Mouse (Mus musculus) cortical plate, adult 2 months (tissue): ENCODE measurements around the gene Reps2.

ENCODE experiments used
- CTCF ChIP-seq: fragments of 200-500 bp; IDR thresholded peaks from 2 replicates; pipeline ENCODE4 v1.5.1; 2011; ENCODE audit warnings: mild to moderate bottlenecking, control low read depth, low read length; ENCODE audit not compliant: insufficient read depth; ENCODE audit errors: extremely low read depth
- POLR2A ChIP-seq: fragments of 200-500 bp; IDR thresholded peaks from 2 replicates; pipeline ENCODE4 v1.6.1; 2011; ENCODE audit warnings: mild to moderate bottlenecking, low read length, control low read depth; ENCODE audit not compliant: insufficient read depth; ENCODE audit errors: extremely low read depth

GRCm38 (mm10) chrX:162452642-162453041 is 190.8 kb downstream of the Reps2 start:
- TF ChIP-seq CTCF (no peak), POLR2A (no peak)
